Mouse (Mus musculus): ENCODE data around the gene Eif2b1. TPM values are rescaled to one million over a fixed set of nuclear protein-coding genes. Genes with fewer than 3 reads are reported as not detected.

Eif2b1 gene
- polyA plus RNA-seq, 3 experiments from 2014 or later, result 43.2 to 54.2 (median 51.1) TPM

Other genes with a start within 250 kb of the Eif2b1 start
- 10 to 100 TPM; 17.2 to 23.8 (median 19.9) TPM for gene Cdk2ap1, start 216.0 kb downstream of the Eif2b1 start, polyA plus RNA-seq (2017; shearing (Covaris generic))
- 100 to 1,000 TPM; 127 to 199 (median 163) TPM for gene Sbno1, start 153.1 kb downstream of the Eif2b1 start, polyA plus RNA-seq (2017; shearing (Covaris generic))
- gene Kmt5a, start 139.2 kb downstream of the Eif2b1 start, polyA plus RNA-seq (2017; shearing (Covaris generic)), result 10 to 100 TPM; 19.3 to 33.6 (median 23.2) TPM
- gene Rilpl2, start 100.8 kb downstream of the Eif2b1 start, polyA plus RNA-seq (2017; shearing (Covaris generic)), result 10 to 100 TPM; 56.2 to 88.3 (median 67.1) TPM
- gene Snrnp35, start 96.0 kb downstream of the Eif2b1 start, polyA plus RNA-seq (2017; shearing (Covaris generic)), result 10 to 100 TPM in 1 of 3 experiments, 1 to 10 TPM in 2; 6.5 to 12.1 (median 9.7) TPM
- gene Rilpl1, start 47.7 kb downstream of the Eif2b1 start, polyA plus RNA-seq (2017; shearing (Covaris generic)), result 1 to 10 TPM in 1 of 3 experiments, under 1 TPM in 2; 0.39 to 1.3 (median 0.91) TPM
- 100 to 1,000 TPM in 1 of 3 experiments, 10 to 100 TPM in 2; 41.3 to 124 (median 59.1) TPM for gene Tmed2, start 38.4 kb downstream of the Eif2b1 start, polyA plus RNA-seq (2017; shearing (Covaris generic))
- gene Ddx55, start 26.3 kb downstream of the Eif2b1 start, polyA plus RNA-seq (2017; shearing (Covaris generic)), result 10 to 100 TPM; 14.7 to 22.6 (median 20.1) TPM
- 10 to 100 TPM; 59.6 to 62.1 (median 60.8) TPM for gene Gtf2h3, start within 50 bp of the Eif2b1 start, polyA plus RNA-seq (2017; shearing (Covaris generic))
- gene Atp6v0a2, start 49.4 kb upstream of the Eif2b1 start, polyA plus RNA-seq (2017; shearing (Covaris generic)), result 10 to 100 TPM; 27.5 to 34.3 (median 30.3) TPM
- under 1 TPM in 1 of 3 experiments, not detected in 2; 0.05 TPM for gene Dnah10, start 146.0 kb upstream of the Eif2b1 start, polyA plus RNA-seq (2017; shearing (Covaris generic))

Measured in inflammation-experienced regulatory T-cells, adult 6 months (primary cell).